In genomic region chr7:75610391-75610790, GRCm38 (mm10) we compare ENCODE assay signal across 8 mouse cellular contexts.
A peak's percentile ranks its signal among the peaks of the same experiment; 100 is the strongest.
DNase-seq lines count a peak whose midpoint lies in the region; ATAC-seq and TF ChIP-seq lines count a peak whose summit lies in the region.

No protein-coding gene starts in this region.

- no peaks in the 10 kb centered on the region for H3K9me3 ChIP-seq in G1E (replicated peaks)
- H3K9me3 ChIP-seq in intestine, embryonic 16.5 days (ENCODE audit: control insufficient read depth, low read length) = no peaks in the 10 kb centered on the region
- no peaks in the 10 kb centered on the region for H3K9me3 ChIP-seq in hindbrain, embryonic 14.5 days (ENCODE audit: control insufficient read depth, low read length)
- no peaks in the 10 kb centered on the region for H3K9me3 ChIP-seq in forebrain, embryonic 12.5 days
- H3K9me3 ChIP-seq in midbrain, embryonic 14.5 days (ENCODE audit: control insufficient read depth, low read length) = no peaks in the 10 kb centered on the region

- no peaks in the 10 kb centered on the region; the same call in 1 of the 2 replicates for H3K27me3 ChIP-seq in G1E (ENCODE audit: insufficient read depth, low read length)
- no peaks in the 10 kb centered on the region for H3K27me3 ChIP-seq in intestine, embryonic 16.5 days (replicated peaks; ENCODE audit: control insufficient read depth, insufficient read depth, low read length)
- H3K27me3 ChIP-seq in hindbrain, embryonic 14.5 days (ENCODE audit: control insufficient read depth, insufficient read depth, low read length) = no peaks in the 10 kb centered on the region
- no peaks in the 10 kb centered on the region for H3K27me3 ChIP-seq in forebrain, embryonic 12.5 days
- H3K27me3 ChIP-seq in midbrain, embryonic 14.5 days (ENCODE audit: control insufficient read depth, insufficient read depth, low read length) = no peaks in the 10 kb centered on the region

- no peak for ATAC-seq in G1E (ENCODE audit: extremely low read depth, insufficient number of reproducible peaks, low FRiP score, poor library complexity, severe bottlenecking)
- ATAC-seq in intestine, embryonic 16.5 days = peak; percentile 74
- ATAC-seq in hindbrain, embryonic 14.5 days (ENCODE audit: low FRiP score) = no peak
- ATAC-seq in forebrain, embryonic 12.5 days (ENCODE audit: low FRiP score) = no peak
- no peak for ATAC-seq in frontal cortex, adult (ENCODE audit: low TSS enrichment)
- ATAC-seq in midbrain, embryonic 14.5 days (ENCODE audit: low FRiP score, low TSS enrichment) = no peak

- 68% methylated on average over 9 of the region's 9 CpGs for WGBS in intestine, embryonic 16.5 days
- WGBS in hindbrain, embryonic 14.5 days = 88% methylated on average over 9 of the region's 9 CpGs
- WGBS in forebrain, embryonic 12.5 days = 91% methylated on average over 9 of the region's 9 CpGs
- WGBS in midbrain, embryonic 14.5 days = 88% methylated on average over 9 of the region's 9 CpGs

- 0 out of 2 replicates have a peak overlapping the region, but pooled peaks have one; percentile 5 for H3K4me2 ChIP-seq in intestine, embryonic 16.5 days (ENCODE audit: low read depth, low read length)
- no peak overlapping the region for H3K4me2 ChIP-seq in hindbrain, embryonic 14.5 days (replicated peaks)
- no peak overlapping the region for H3K4me2 ChIP-seq in forebrain, embryonic 12.5 days
- H3K4me2 ChIP-seq in midbrain, embryonic 14.5 days (ENCODE audit: low read length) = no peak overlapping the region

- peak overlapping the region; percentile 8; the same call in 1 of the 2 replicates for H3K9ac ChIP-seq in intestine, embryonic 16.5 days (ENCODE audit: low read depth, low read length)
- H3K9ac ChIP-seq in hindbrain, embryonic 14.5 days = no peak overlapping the region
- H3K9ac ChIP-seq in forebrain, embryonic 12.5 days = no peak overlapping the region
- H3K9ac ChIP-seq in midbrain, embryonic 14.5 days (replicated peaks; ENCODE audit: low read length) = no peak overlapping the region

- peak; percentile 70 to 71 for DNase-seq in B cell, adult 2 months
- DNase-seq in G1E (ENCODE audit: low spot score) = peak; percentile 25
- DNase-seq in natural killer cell, adult 2 months (ENCODE audit: low spot score in 2 of 2) = peak; percentile 77 to 80
- no peak for DNase-seq in hindbrain, embryonic 14.5 days (ENCODE audit: low spot score)
- DNase-seq in midbrain, embryonic 14.5 days = no peak

- H3K4me1 ChIP-seq in G1E (ENCODE audit: insufficient read depth, low read depth, low read length) = peaks cover 48% of the 10 kb centered on the region
- peaks cover 31% of the 10 kb centered on the region for H3K4me1 ChIP-seq in intestine, embryonic 16.5 days (ENCODE audit: control insufficient read depth, insufficient read depth, low read length)
- H3K4me1 ChIP-seq in hindbrain, embryonic 14.5 days (replicated peaks; ENCODE audit: control insufficient read depth, insufficient read depth, low read length) = no peaks in the 10 kb centered on the region
- no peaks in the 10 kb centered on the region for H3K4me1 ChIP-seq in forebrain, embryonic 12.5 days
- H3K4me1 ChIP-seq in midbrain, embryonic 14.5 days (ENCODE audit: control insufficient read depth, insufficient read depth, low read length) = no peaks in the 10 kb centered on the region

- TF ChIP-seq CTCF in G1E (IDR thresholded peaks at IDR 0.05; ENCODE audit: low read depth, low read length) = no peak

- H3K27ac ChIP-seq in intestine, embryonic 16.5 days (ENCODE audit: low read length) = peak overlapping the region; percentile 52; the same call in 1 of the 2 replicates
- no peak overlapping the region for H3K27ac ChIP-seq in hindbrain, embryonic 14.5 days
- no peak overlapping the region for H3K27ac ChIP-seq in forebrain, embryonic 12.5 days
- no peak overlapping the region for H3K27ac ChIP-seq in midbrain, embryonic 14.5 days (replicated peaks; ENCODE audit: low read depth, low read length)

- H3K4me3 ChIP-seq in G1E (ENCODE audit: low read depth, low read length) = peak overlapping the region; percentile 60; the same call in 1 of the 2 replicates
- H3K4me3 ChIP-seq in intestine, embryonic 16.5 days (ENCODE audit: low read length) = no peak overlapping the region
- no peak overlapping the region for H3K4me3 ChIP-seq in hindbrain, embryonic 14.5 days (replicated peaks; ENCODE audit: low read length)
- no peak overlapping the region for H3K4me3 ChIP-seq in forebrain, embryonic 12.5 days (replicated peaks)
- no peak overlapping the region for H3K4me3 ChIP-seq in midbrain, embryonic 14.5 days (replicated peaks; ENCODE audit: low read depth, low read length)

- H3K36me3 ChIP-seq in G1E (replicated peaks) = peaks cover 5% of the 10 kb centered on the region
- no peaks in the 10 kb centered on the region; the same call in 1 of the 2 replicates for H3K36me3 ChIP-seq in intestine, embryonic 16.5 days (ENCODE audit: control insufficient read depth, insufficient read depth, low read length)
- H3K36me3 ChIP-seq in hindbrain, embryonic 14.5 days (replicated peaks; ENCODE audit: control insufficient read depth, insufficient read depth) = peaks cover 17% of the 10 kb centered on the region; the same call in 1 of the 2 replicates
- H3K36me3 ChIP-seq in forebrain, embryonic 12.5 days (replicated peaks) = peaks cover 27% of the 10 kb centered on the region
- peaks cover 15% of the 10 kb centered on the region; the same call in 1 of the 2 replicates for H3K36me3 ChIP-seq in midbrain, embryonic 14.5 days (ENCODE audit: control insufficient read depth, insufficient read depth, low read length)

Comparison
In these comparisons a context has a peak if more than half of its experiments do, and no peak if none do; other contexts are left out.
1. DNase-seq: peak in B cell, adult 2 months (2 of 2), G1E (single experiment) and natural killer cell, adult 2 months (2 of 2); none in hindbrain, embryonic 14.5 days (single experiment) and midbrain, embryonic 14.5 days (single experiment).